Mouse (Mus musculus) WW6 (cell line): ENCODE measurements at regions not wholly inside any gene's neighbourhood (a gene's known extent, or its start where the extent isn't known, plus 50 kb on each side); places are given as distances from the start of the nearest gene placed in this dataset.

Experiments used
- DNase-seq: peaks from one replicate; pipeline ENCODE4 v3.0.0-alpha.2; 2013; ENCODE audit warnings: low read depth, low spot score

GRCm38 (mm10) chr1:92386752-92387151, 86.9 kb downstream of the Ndufa10 start:
- DNase-seq, result no peak

DNA sequence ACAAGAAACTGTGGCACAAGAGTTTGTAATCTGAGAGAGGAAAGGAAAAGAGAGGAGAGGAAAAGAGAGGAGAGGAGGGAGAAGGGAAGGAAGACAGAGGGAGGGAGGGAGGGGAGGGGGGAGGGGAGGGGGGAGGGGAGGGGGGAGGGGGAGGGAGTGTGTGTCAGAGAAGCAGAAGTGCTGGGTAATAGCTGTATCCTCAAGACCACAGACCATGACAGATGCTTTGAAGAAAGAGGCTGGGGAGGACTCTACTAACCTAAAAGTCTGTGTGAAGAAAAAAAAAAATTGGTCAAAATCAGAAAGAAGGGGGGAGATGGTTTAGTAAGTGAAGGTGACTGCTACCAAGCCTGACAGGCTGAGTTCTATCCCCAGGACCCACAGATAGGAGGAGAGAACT, 88.7 kb downstream of the Ndufa10 start:
- DNase-seq, result no peak

- no peak for DNase-seq
Measured at GRCm38 (mm10) chr1:92383749-92384148, 89.9 kb downstream of the Ndufa10 start.

DNA sequence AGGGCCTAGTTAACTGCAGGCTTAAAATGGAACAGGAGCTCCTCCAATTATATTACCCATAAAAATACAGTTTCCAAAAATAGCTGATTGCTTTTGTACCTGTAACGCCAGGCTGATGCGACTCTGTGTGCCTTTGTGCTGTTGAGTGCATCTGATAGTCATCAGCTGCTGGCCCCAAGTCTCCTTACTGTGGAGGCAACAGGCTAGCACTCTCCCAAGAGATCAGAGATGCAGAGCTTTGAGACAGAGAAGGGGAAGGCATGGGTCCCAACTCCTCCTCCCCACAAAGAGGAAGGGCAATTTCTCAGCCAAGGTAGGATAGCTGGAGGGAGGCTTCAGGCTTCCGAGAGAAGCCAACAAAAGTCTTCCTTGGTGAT, 94.2 kb downstream of the Ndufa10 start:
- no peak for DNase-seq

DNA sequence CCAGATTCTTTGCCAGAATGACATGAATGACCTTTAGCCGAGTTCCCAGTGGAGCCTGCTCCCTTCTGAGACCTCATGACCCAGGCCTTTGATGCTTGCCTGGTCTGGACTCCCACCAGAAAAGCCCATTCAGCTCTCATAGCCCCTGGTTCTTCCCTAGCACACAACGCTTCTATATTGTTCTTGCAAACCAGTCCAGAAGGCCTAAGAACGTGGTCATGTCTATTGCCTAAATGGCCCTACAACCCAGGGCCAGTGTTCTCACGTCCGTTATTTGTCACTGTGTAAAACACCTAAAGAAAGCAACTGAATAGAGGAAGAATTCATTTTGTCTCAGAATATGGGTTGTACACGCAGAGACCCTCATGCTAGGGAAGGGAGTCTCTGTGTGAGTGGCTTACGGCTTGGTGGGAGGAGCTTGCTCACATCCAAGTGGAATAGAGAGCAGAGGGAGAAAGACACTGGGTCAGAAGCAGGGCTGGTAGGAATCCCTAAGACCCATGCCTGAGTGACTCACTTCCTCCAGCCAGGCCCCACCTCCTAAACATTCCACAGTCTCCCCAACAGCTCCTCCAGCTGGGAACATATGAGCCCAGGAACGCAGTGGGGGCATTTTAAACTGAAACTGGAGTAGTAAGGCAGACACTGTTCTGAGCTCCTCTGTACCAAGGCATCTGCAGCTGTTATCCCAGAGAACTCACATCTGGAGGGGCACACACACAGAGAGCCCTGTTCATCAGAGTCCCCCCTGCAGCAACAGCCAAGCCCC, 94.7 kb downstream of the Ndufa10 start:
- DNase-seq, result no peak

DNA sequence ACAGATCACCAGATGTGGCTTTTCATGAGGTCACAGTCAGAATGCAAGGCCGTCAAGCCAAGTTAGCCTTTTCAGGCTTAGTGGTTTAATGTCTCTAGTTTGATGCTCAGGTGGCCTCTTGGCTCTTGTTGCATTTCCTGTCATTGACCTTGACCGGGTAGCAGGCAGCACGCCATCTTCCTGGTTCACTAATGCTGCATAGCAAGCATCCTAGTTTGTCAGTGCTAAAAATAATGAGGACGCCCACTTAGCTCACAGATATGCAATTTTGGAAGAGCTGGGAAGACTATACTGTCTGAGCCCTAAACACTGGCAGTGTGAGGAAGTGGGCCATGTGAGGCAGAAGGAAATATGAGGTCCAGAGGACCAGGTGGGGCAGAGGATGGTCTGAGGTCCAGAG, 97.2 kb downstream of the Ndufa10 start:
- no peak for DNase-seq

GRCm38 (mm10) chr1:92372222-92372990, 101.3 kb downstream of the Ndufa10 start:
- no peak for DNase-seq

DNA sequence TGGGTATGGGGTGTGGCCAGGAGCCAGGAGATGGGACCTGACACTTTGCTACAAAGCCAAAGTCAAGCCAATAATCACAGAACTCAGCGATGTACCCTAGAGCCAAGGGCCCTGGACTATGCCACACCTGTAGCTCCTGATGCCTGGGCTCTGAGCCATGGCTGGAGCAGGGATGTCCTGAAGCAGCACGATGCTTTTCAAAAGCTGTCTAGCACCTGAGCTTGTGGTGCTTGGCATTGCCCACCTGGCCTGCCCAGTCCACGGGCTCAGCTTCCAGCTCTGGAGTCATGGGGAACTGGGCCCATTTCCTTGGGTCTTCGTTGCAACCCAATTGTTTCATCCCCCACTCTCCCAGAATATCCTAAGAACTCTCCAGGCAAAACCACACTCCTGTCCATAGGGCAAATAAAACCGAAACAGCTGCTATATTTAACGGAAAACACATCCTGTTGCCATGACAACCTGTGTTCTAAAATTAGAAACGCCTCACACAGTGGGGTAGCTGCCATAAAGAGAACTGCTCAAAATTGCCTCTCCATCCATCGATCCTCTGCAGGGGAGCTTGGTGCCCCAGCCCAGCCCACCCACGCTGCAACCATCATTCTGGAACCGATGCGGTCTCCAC, 102.2 kb downstream of the Ndufa10 start:
- DNase-seq, result no peak

GRCm38 (mm10) chr1:92370842-92371241, 102.8 kb downstream of the Ndufa10 start:
- no peak for DNase-seq

DNA sequence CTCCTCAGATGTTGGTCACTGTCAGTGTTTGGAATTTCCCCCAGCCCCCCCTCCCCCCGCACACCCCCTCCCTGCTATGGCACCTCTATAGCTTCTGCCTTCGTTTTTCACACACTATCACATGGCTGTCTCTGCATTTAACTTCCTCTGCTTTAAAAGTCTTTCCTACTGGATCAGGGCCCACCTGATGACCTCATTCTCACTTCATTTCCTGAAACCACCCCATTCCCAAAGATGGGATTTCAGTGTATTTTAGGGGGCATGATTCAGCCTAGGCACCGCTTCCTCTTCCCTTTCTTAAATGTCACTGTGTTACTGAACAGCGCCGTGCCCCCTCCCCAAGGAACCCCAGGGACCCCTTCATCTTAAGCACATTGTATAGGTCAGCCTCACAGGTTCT, 103.7 kb downstream of the Ndufa10 start:
- no peak for DNase-seq

- no peak for DNase-seq
Measured at GRCm38 (mm10) chr1:92366249-92366648, 107.4 kb downstream of the Ndufa10 start.

DNA sequence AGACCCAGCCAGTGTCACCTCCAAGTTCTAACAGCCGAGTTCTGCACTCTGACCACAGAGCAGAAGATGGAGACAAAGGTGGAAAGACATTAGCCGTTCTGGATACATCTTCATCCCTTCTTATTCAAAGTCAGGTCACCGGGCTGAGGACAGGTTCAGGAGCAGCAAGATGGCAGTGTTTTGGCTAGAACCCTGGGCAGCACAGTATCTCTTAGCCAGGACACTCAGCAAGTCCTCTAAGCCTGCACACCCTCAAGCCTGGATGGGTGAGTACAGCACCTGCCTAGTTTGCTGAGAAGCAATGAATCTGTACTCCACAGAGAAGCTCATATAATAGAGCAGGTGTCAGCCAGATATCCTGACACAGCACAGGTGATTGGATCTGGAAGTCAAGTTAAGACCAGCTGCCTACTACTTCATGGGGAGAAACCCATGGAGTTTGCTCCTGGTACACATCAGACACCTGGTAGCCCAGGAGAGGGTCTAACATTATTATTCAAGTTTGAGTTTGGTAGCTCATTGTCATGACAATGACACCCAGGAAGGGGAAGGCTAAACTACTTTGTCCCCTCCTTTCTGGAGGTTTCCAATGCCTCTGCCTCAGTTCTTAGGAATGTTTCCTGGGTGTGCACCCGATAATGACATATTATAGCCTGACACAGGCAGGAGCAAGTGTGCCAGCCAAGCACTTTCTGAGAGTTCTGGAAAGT, 108.1 kb downstream of the Ndufa10 start:
- DNase-seq, result no peak

GRCm38 (mm10) chr1:92361677-92362076, 112.0 kb downstream of the Ndufa10 start:
- no peak for DNase-seq

DNA sequence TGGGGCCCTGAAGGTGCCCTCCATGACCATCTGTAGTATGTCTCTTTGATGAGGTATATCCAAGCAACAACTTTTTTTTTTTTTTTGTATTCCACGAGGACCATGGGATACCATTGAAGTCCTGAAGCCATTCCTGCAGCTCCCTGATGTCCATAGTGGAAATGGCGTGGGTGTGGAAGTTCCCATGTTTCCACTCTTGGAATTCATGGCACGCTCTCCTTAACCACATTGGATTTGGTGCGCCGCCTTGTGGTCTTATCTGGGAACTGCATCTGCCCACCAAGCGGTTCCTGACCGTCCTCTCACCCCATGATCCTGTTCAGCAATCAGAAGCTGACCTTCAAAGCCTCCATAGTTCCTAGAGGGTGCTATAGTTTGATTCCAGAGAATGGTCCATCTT, 113.4 kb downstream of the Ndufa10 start:
- DNase-seq, result no peak

DNA sequence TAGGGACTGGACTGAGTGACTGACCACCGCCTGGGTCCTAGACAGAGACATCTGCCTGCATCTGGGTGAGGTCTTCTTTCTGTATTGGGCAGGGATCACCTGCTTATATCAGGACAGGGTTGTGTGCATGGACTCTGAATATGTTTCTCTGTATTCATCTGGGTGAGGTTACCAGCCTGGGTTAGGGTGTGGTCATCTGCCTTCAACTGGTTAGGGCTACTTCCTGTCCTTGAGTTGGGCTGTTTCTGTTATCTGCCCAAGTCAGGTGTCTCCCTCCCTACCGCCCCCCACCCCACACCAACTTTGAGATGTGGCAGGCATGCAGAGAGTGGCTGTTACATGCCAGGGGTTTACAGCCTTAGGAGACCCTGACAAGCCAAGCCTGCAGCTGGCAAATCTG, 114.2 kb downstream of the Ndufa10 start:
- no peak for DNase-seq

DNA sequence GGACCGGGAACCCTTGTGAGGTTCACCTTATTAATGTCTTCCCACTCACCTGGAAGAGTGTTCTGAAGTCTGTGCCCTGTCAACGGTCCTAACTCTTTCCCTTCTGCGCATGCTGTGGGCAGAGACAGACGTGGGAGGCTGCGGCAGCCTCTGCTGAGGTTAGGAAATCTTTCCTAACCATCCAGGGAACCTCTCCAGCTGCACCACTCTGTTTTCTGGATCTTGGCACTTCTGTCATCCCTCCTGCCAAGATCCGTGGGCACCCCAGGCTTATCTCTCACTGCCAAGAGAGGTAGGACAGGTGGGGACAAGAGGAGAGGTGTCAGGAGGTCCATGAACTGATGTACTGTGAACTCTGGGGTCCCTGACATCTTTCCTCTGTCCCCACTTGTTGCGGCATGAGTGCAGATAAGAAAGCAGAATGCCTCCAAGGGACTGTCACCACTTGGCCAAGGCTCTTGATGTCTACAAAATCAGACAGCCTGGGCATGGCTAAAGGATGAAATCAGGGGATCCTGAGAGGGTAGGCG, 114.8 kb downstream of the Ndufa10 start:
- DNase-seq, result no peak

DNA sequence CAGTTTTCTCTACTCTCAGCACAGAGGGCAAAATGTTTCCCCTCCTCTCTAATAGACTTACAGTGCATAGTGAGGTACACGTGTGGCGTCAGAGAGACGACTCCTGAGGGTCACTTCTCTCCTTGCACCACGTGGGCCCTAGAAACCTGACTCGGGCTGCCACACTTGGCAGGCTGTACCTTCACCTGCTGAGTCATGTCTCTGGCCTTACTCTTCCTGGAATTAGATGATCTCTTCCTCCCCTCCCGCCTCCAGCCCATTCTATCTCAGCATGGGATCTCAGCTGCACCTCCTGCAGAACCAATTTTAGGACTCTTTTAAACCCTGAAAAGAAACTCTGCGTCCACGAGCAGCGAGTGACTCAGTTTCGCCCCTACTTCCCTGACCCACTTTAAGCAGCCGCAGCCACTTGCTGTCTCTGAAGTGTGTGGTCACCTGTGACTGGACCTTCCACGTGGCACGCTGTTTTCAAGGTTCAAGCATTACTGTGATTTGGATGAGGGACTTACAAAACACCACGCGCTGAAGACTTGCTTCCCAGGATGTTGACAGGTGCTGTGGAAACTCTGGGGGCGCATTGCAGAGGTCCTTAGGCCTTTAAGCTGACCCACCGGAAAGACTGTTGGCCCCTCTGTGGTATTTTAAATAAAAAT, 125.2 kb downstream of the Ndufa10 start:
- DNase-seq, result peak; percentile 29

- DNase-seq, result no peak
Measured at GRCm38 (mm10) chr1:92347656-92348055, 126.0 kb downstream of the Ndufa10 start.

GRCm38 (mm10) chr1:92343768-92344167, 129.9 kb downstream of the Ndufa10 start:
- no peak for DNase-seq

DNA sequence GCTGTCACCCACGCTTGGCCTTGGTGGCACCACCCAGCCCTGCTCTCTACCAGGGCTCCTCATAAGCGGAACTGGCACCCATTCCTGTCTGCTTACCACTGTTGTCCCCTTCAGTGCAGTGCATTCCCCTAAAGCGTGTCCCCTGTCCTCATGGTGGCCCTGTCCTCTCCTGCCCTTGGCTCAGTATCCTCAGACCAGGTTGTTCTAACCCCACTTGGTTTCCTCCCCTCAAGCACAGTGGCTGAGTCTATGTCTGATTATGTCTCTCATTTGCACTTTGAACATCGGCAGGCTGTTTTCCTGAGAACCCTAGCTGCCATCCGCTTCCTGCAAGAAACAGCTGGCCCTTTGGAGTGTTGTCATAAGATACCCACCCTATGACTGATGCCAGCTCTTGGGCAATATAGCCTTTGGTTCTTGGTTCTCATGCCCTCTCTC, 130.5 kb downstream of the Ndufa10 start:
- DNase-seq, result no peak

GRCm38 (mm10) chr1:92341846-92342540, 131.7 kb downstream of the Ndufa10 start:
- DNase-seq, result no peak
